Mouse (Mus musculus) kidney, adult 2 months (tissue): Measurements from ENCODE around the gene Apof. TPM values are rescaled to one million over a fixed set of nuclear protein-coding genes. Genes with fewer than 3 reads are reported as not detected.
"Not testable (repeated sequence)": the region's sequence is repeated elsewhere in the genome, so short reads cannot be mapped to it uniquely, and the experiment has no call there.

Experiments used
- DNase-seq: peaks from one replicate; pipeline ENCODE4 v3.0.0; 2021
- H3K27ac ChIP-seq: fragments of 200-500 bp; 2 replicates; pipeline ENCODE4 v1.5.1; 2012; ENCODE audit warnings: low read depth, low read length, control low read depth, inconsistent platforms; ENCODE audit not compliant: insufficient read depth
- H3K27me3 ChIP-seq: fragments of 200-500 bp; replicated peaks from 2 replicates; pipeline ENCODE4 v1.6.1; 2012; ENCODE audit warnings: mild to moderate bottlenecking, moderate library complexity, low read length, inconsistent platforms; ENCODE audit not compliant: control insufficient read depth, insufficient read depth
- H3K36me3 ChIP-seq: fragments of 200-500 bp; 2 replicates; pipeline ENCODE4 v1.6.1; 2012; ENCODE audit warnings: mild to moderate bottlenecking, moderate library complexity, low read length, inconsistent platforms; ENCODE audit not compliant: control insufficient read depth, insufficient read depth
- H3K4me1 ChIP-seq: fragments of 200-500 bp; 2 replicates; pipeline ENCODE4 v1.6.1; 2011; ENCODE audit warnings: low read length; ENCODE audit not compliant: control insufficient read depth, insufficient read depth
- H3K4me3 ChIP-seq: fragments of 200-500 bp; 2 replicates; pipeline ENCODE4 v1.5.1; 2011; ENCODE audit warnings: mild to moderate bottlenecking, low read depth, low read length, control low read depth; ENCODE audit not compliant: insufficient read depth
- CTCF ChIP-seq: fragments of 200-500 bp; conservative IDR thresholded peaks from 2 replicates; pipeline ENCODE4 v1.5.1; 2011; ENCODE audit warnings: low read depth, mild to moderate bottlenecking, control low read depth, low read length, moderate library complexity, mixed read lengths; ENCODE audit not compliant: insufficient read depth, insufficient read length
- POLR2A ChIP-seq: fragments of 200-500 bp; IDR thresholded peaks from one replicate; pipeline ENCODE4 v1.6.1; 2011; ENCODE audit warnings: low read depth, low read length, control low read depth
- WGBS: fragments of 180-500 bp; shearing (Covaris S2); methylation state at CpG from one replicate; pipeline ENCODE4 v1.1.7; 2018; 5-methylcytosine and 5-hydroxymethylcytosine counted together
- polyA plus RNA-seq: library from polyadenylated mRNA; depleted of rRNA; stranded (reverse); fragments of >200 nt; gene quantifications from 2 replicates; pipeline ENCODE4 v1.2.3, GENCODE M21; 2012

Gene Apof
- polyA plus RNA-seq, 1 experiment = 0.08 TPM

DNA sequence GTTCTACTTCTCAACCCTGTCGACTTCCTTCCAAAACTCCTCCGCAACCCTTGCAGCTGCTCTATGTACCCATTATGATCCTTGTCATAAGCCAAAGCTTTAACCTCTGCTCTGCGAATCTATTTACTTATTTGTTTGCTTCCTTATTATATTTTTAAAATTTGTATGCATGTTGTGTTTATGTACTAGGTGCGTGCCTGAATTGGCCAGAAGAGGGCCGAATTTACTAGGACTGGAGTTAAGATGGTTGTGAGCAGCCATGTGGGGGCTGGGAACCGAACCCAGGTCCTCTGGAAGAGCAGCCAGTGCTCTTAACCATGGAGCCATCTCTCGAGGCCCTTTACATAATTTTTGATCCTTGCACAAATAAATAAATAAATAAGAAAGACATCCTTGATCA, 2.4 kb downstream of the Apof start:
- H3K36me3 ChIP-seq = no peaks in the 10 kb centered on the region
- DNase-seq = no peak
- TF ChIP-seq CTCF = no peak
- no peak for TF ChIP-seq POLR2A
- peaks cover 3% of the 10 kb centered on the region; the same call in 1 of the 2 replicates for H3K4me1 ChIP-seq
- peak overlapping the region; percentile 84 for H3K4me3 ChIP-seq
- H3K27me3 ChIP-seq = no peaks in the 10 kb centered on the region
- 35% methylated on average over 7 of the region's 7 CpGs for WGBS
- peak overlapping the region; percentile 77 for H3K27ac ChIP-seq

DNA sequence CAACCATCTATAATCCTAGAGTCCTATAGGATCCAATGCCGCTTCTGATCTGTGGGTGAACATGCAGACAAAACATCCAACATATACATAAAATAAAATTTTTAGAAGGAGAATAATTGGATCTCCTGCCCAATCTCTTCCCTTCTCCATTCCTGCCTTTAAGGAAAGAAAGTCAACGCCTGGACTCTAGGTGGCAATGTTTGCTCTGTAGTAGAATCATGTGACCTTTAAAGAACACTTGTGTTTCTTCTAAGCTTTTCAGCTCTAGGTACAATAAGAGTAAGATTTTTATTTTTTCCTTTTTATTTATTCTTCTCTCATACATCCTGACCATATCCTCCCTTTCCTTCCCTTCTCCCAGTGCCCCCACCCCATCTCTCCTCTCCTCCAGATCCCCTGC, 3.4 kb downstream of the Apof start:
- WGBS = 54% methylated on average over 2 of the region's 2 CpGs
- Histone ChIP-seq H3K4me1 (peaks cover 3% of the 10 kb centered on the region; the same call in 1 of the 2 replicates), H3K4me3 (no peak overlapping the region), H3K36me3 (no peaks in the 10 kb centered on the region), H3K27me3 (no peaks in the 10 kb centered on the region), H3K27ac (no peak overlapping the region)
- TF ChIP-seq CTCF (no peak), POLR2A (no peak)
- peak; percentile 39 for DNase-seq

DNA sequence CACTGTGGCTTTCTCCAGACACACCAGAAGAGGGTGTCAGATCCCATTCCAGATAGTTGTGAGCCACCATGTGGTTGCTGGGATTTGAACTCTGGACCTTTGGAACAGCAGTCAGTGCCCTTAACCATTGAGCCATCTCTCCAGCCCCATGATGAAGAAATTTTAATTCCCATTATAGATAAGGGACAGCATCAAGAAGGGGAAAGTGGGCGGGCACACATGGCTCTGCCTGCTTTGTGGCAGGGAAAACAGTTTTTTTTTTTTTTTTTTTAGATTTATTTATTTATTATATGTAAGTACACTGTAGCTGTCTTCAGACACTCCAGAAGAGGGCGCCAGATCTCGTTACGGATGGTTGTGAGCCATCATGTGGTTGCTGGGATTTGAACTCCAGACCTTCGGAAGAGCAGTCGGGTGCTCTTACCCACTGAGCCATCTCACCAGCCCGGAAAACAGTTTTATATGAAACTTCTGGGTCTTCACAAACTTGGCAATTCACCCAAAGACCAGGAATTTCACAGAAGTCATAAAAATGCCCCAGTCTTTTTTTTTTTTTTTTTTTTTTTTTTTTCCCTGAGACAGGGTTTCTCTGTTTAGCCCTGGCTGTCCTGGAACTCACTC, 4.5 kb downstream of the Apof start:
- H3K4me1 ChIP-seq, H3K4me3 ChIP-seq, DNase-seq, H3K27me3 ChIP-seq, H3K27ac ChIP-seq, H3K36me3 ChIP-seq: not testable (repeated sequence)
- WGBS = 89% methylated on average over 7 of the region's 7 CpGs

DNA sequence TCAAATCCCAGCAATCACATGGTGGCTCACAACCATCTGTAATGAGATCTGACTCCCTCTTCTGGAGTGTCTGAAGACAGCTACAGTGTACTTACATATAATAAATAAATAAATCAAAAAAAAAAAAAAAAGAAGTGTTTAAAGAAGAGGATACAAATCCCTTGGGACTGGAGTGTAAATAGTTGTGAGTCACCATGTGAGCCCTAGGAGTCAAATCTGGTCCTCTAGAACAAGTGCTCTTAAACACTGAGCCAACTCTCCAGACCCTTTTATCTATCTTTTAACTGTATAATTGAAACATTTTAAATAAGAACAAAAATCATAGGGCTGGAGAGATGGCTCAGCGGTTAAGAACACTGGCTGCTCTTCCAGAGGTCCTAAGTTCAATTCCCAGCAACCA, 6.9 kb downstream of the Apof start:
- not testable (repeated sequence) for H3K36me3 ChIP-seq, H3K4me3 ChIP-seq, H3K4me1 ChIP-seq, H3K27ac ChIP-seq, H3K27me3 ChIP-seq, DNase-seq
- 83% methylated on average over 1 of the region's 1 CpGs for WGBS

DNA sequence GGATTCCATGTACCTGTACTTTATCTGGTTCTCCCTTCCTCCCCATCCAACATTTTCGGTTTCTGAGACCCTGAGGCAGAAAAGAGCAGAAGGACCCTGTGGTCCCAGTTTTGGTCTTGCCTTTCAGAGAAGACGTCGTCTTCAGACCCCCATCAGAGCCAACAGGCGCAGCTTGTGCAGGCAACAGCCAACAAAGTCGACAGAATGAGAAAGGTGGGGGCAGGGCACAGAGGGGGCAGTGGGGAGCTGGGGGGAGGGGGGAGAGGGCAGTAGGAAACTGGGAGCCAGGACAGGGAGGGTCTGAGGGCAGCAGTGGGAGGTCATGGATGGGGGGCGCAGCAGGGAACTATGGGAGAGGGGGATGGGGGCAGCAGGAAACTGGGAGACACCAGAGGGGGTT, 9.7 kb downstream of the Apof start:
- WGBS = 72% methylated on average over 6 of the region's 6 CpGs
- no peak for TF ChIP-seq POLR2A
- no peak for TF ChIP-seq CTCF
- peaks cover 1% of the 10 kb centered on the region for H3K36me3 ChIP-seq

DNA sequence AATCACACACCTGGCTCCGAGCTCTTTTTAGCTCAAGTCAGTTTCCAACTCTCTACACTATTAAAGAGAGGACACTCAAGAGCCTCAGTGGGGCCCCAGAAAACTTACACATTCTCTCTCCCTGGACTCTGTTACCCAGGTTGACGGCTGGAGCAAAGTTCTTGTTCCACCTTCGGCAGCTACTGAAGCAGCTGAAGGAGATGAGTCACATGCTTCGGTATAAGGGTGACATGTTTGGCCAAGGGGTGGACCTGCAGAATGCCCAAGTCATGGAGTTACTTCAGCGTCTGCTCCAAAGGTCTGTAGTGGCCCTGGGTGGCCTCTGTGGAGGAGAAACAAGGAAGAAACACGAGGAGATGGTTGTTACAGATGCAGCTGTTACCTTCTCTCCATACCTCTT, 12.5 kb downstream of the Apof start:
- Histone ChIP-seq H3K4me3 (no peak overlapping the region), H3K27ac (no peak overlapping the region), H3K36me3 (peaks cover 1% of the 10 kb centered on the region), H3K4me1 (peaks cover 3% of the 10 kb centered on the region), H3K27me3 (no peaks in the 10 kb centered on the region)
- no peak for TF ChIP-seq CTCF
- no peak for TF ChIP-seq POLR2A
- 61% methylated on average over 6 of the region's 6 CpGs for WGBS
- peak; percentile 66 for DNase-seq

More for the DNA sequence above, 9.7 kb downstream of the Apof start:
- DNase-seq = no peak
- no peak overlapping the region for H3K27ac ChIP-seq
- peaks cover 2% of the 10 kb centered on the region for H3K4me1 ChIP-seq
- H3K4me3 ChIP-seq = no peak overlapping the region
- H3K27me3 ChIP-seq = no peaks in the 10 kb centered on the region

DNA sequence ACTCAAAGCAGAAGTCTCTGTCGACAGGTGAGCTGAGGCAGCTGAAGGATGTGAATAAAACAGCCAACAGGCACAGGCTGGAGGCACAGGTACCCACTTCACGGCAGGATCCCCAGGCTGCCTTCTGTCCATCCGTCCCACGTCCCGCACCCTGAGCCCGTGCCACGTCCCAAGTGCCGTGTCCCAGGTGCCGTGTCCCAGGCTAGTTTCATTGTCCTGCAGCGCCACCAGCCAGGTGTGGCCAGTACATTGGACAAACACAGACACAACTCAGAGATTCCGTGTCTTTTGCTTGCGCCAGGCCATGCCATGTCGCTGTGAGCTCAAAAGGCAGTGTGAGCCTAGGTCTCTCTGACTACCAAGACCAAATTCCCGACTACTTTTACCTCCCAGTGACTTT, 13.2 kb downstream of the Apof start:
- no peak for DNase-seq
- Histone ChIP-seq H3K4me1 (peaks cover 3% of the 10 kb centered on the region), H3K27ac (no peak overlapping the region), H3K36me3 (peaks cover 1% of the 10 kb centered on the region), H3K27me3 (no peaks in the 10 kb centered on the region), H3K4me3 (no peak overlapping the region)
- WGBS = 92% methylated on average over 14 of the region's 14 CpGs
- TF ChIP-seq CTCF = no peak
- TF ChIP-seq POLR2A = no peak

DNA sequence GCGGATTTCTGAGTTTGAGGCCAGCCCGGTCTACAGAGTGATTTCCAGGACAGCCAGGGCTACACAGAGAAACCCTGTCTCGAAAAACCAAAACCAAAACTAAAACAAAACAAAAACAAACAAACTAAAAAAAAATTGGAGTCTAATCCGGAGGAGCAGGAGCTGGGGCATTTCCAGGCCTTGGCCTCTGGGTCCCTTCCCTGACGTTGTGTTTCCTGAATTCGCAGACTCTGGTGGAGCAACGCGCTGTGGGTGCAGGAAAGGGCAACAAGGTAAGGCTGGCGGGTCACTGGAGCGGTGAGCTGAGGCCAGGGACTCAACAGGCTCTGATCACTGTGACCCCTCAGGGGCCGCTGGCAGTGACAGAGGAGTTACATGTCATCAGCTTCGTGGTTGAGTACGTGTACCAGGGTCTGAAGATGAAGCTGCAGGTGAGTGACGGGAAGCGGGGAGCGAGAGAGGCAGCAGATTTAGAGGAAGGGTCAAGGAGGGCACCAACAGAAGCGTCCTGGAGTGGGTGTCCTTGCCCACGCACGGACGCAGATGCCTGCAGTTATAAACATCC, 14.5 kb downstream of the Apof start:
- Histone ChIP-seq H3K36me3 (peaks cover 1% of the 10 kb centered on the region), H3K27ac (peak overlapping the region; percentile 53), H3K4me3 (no peak overlapping the region), H3K4me1 (peaks cover 3% of the 10 kb centered on the region), H3K27me3 (no peaks in the 10 kb centered on the region)
- 72% methylated on average over 20 of the region's 20 CpGs for WGBS
- TF ChIP-seq CTCF = no peak
- TF ChIP-seq POLR2A = no peak
- DNase-seq = peak; percentile 54
